Mouse (Mus musculus): ENCODE results near the gene Hdhd5.

The Hdhd5 gene

GRCm38 (mm10) chr6:120546292-120546691, 15.2 kb upstream of the Hdhd5 start:
- TF ChIP-seq GATA4 (IDR thresholded peaks at IDR 0.05; ENCODE audit: insufficient replicate concordance, low read length) = no peak

GRCm38 (mm10) chr6:120542061-120542460, 10.9 kb upstream of the Hdhd5 start:
- no peak for TF ChIP-seq GATA4 (IDR thresholded peaks at IDR 0.05; ENCODE audit: insufficient replicate concordance, low read length)

GRCm38 (mm10) chr6:120541386-120541785, 10.3 kb upstream of the Hdhd5 start:
- no peak for TF ChIP-seq GATA4 (IDR thresholded peaks at IDR 0.05; ENCODE audit: insufficient replicate concordance, low read length)

DNA sequence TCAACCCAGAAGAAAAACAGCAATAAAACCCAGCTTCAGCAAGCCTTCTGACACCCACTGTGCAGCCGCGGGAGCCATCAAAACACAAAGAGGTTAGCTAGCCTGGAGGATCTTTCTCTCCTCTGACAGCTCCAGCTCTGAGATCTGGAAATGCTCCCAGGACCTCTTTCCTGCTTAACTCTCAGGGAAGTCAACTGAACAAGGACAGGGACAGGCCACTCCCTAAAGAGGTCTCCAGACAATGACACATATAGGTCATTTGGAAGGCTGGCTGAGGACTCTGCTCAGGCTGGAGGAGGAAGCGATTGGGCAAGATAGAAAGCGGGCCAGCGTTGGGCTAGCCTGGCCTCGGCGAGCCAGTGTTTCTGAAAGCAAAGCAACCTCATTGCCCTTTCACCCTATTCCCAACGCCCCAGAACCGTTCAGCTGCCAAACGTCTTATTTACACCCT, 8.7 kb upstream of the Hdhd5 start:
- no peak for TF ChIP-seq GATA4 (IDR thresholded peaks at IDR 0.05; ENCODE audit: insufficient replicate concordance, low read length)

DNA sequence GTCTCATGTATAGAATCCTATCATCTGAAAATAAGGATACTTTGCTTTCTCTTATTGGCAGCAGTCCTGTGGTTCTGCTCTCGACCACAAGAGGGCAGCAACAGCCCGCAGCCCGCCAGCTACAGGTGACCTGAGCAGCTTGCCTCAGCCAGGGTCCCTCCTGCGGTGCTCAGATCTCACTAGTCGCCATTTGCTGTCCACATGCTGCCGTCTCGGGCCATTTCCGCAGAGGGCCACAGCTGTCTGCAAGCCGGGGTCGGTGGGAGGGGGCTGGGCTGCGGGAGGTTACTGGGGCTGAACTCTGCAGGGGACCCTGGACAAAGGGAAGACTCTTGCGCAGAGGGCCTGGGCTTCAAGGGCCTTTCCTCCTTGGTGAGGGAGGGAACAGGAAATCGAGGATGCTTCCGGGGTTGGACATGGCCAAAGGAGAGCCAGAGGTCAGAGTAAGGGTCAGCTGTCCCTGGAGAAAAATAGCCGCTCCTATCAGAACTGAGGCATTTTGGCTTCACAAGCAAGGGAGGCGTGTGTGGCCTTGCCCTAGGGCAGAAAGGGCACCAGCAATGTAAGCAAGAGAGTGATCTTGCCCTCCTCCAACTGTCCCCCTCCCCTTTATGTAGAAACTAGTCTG, 8.1 kb upstream of the Hdhd5 start:
- peak; percentile 66; the same call in 1 of the 2 replicates for TF ChIP-seq GATA4 (IDR thresholded peaks at IDR 0.05; ENCODE audit: insufficient replicate concordance, low read length)

DNA sequence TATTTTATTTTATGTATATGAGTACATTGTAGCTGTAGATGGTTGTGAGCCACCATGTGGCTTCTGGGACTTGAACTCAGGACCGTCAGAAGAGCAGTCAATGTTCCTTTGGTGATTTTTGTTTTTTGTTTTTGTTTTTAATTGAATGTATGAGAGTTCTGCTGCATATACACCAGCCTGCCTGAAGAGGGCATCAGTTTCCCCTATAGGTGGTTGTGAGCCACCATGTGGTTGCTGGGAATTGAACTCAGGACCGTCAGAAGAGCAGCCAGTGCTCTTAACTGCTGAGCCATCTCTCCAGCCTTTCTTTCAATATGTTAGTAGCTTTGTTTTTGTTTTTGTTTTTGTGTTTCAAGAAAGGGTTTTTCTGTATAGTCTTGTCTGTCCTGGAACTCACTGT, 5.2 kb upstream of the Hdhd5 start:
- no peak for TF ChIP-seq GATA4 (IDR thresholded peaks at IDR 0.05; ENCODE audit: insufficient replicate concordance, low read length)

- no peak for TF ChIP-seq GATA4 (IDR thresholded peaks at IDR 0.05; ENCODE audit: insufficient replicate concordance, low read length)
These were observed 1.5 kb upstream of the Hdhd5 start for GRCm38 (mm10) chr6:120532594-120532993.

- TF ChIP-seq GATA4 (IDR thresholded peaks at IDR 0.05; ENCODE audit: insufficient replicate concordance, low read length) = no peak
These were observed 2.0 kb downstream of the Hdhd5 start for GRCm38 (mm10) chr6:120529123-120529522.

DNA sequence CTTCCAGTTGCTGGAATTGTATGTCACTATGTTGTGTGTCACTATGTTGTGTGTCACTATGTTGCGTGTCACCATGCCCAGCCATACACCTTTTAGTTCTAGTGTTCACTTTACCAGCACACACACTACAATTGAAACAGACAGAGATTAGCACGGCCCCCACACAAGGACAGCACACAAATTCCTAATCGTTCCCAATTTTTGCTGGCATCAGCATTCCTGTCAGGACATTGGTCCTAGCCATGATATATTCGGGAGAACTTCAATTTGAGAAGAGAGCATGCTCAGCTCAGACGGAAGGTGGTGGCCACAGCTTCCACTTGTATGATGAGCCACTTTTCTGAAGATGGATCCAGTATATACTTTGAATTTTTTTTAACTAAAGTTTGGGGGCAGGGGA, 6.3 kb downstream of the Hdhd5 start:
- no peak for TF ChIP-seq GATA4 (IDR thresholded peaks at IDR 0.05; ENCODE audit: insufficient replicate concordance, low read length)

- no peak for TF ChIP-seq GATA4 (IDR thresholded peaks at IDR 0.05; ENCODE audit: insufficient replicate concordance, low read length)
These were observed 11.5 kb downstream of the Hdhd5 start for GRCm38 (mm10) chr6:120519647-120520046.

GRCm38 (mm10) chr6:120517311-120517710, 13.8 kb downstream of the Hdhd5 start:
- no peak for TF ChIP-seq GATA4 (IDR thresholded peaks at IDR 0.05; ENCODE audit: insufficient replicate concordance, low read length)

DNA sequence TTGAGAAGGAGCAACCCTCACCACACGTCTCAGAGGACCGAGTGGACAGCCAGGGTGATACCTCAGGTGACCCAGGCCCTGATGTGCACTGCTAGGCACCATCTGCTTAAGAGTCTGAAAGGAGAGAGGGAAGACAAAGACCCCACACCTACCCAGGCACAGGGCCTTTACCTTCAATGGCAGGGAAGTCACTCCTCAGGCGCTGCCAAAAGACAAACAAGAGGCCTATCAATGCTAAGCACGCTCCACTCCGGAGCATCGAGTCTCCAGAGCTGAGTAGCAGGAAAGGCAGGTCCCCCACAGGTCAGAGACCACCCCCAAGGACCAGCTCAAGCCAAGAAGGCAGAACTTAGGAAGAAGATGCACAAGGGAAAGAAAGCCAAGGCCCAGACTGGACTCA, 14.2 kb downstream of the Hdhd5 start:
- TF ChIP-seq GATA4 (IDR thresholded peaks at IDR 0.05; ENCODE audit: insufficient replicate concordance, low read length) = no peak

DNA sequence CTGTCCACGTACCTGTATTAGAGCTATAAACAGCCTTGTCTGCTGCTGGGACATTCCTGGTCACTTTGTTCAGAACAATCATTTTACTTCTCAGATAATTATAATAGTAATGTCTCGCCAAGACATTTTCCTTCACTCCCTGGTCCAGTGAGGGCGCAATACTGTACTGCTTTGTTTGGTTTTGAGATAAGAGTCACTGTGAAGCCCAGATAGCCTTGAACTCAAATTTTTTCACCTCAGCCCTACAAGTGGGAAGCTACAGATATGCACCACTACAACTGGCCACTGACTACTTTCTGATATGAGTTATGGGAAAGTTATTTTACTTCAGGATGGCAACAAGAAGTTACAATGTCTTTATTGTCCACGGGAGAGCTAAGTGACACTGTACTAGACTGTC, 14.7 kb downstream of the Hdhd5 start:
- no peak for TF ChIP-seq GATA4 (IDR thresholded peaks at IDR 0.05; ENCODE audit: insufficient replicate concordance, low read length)

GRCm38 (mm10) chr6:120511212-120511611, 19.9 kb downstream of the Hdhd5 start:
- no peak for TF ChIP-seq GATA4 (IDR thresholded peaks at IDR 0.05; ENCODE audit: insufficient replicate concordance, low read length)

- no peak for TF ChIP-seq GATA4 (IDR thresholded peaks at IDR 0.05; ENCODE audit: insufficient replicate concordance, low read length)
These were observed 20.7 kb downstream of the Hdhd5 start for GRCm38 (mm10) chr6:120510425-120510824.

GRCm38 (mm10) chr6:120509975-120510374, 21.1 kb downstream of the Hdhd5 start:
- no peak for TF ChIP-seq GATA4 (IDR thresholded peaks at IDR 0.05; ENCODE audit: insufficient replicate concordance, low read length)

DNA sequence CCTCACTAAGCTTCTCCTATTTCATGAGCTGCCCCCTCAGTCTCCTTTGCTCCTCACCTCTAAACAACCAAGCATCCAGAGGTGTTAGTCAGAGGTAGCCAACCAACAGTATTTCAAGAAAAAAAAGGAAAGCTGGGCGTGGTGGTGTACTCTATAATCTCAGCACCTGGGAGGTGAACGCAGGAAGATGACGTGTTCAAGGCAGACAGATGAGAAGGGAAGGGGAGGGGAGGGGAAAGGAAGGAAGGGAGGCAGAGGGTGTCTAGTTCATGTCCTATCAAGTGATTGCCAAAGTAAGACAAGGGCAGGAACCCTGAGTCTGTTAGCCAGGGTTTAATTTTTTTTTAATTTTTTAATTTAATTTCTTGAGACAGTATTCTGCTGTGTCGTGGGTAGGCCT, 22.5 kb downstream of the Hdhd5 start:
- no peak for TF ChIP-seq GATA4 (IDR thresholded peaks at IDR 0.05; ENCODE audit: insufficient replicate concordance, low read length)

Data from liver, adult (tissue).